Mouse (Mus musculus) liver, postnatal 0 days (tissue): ENCODE measurements around the gene Cdkl2. TPM values are rescaled to one million over a fixed set of nuclear protein-coding genes. Genes with fewer than 3 reads are reported as not detected.
A peak's percentile ranks its signal among the peaks of the same experiment; 100 is the strongest.

Experiments
- ATAC-seq: fragments of 200-750 bp; cut with Nextera tagmentation; 2 replicates; pipeline ENCODE4 v1.8.0; 2017; ENCODE audit warnings: mild to moderate bottlenecking, moderate library complexity
- DNase-seq: peaks from one replicate; pipeline ENCODE4 v3.0.0-alpha.2; 2016
- H3K27ac ChIP-seq: fragments of 300-500 bp; sonication (generic); 2 replicates; pipeline ENCODE4 v1.5.1; 2014; ENCODE audit warnings: antibody characterized with exemption, moderate library complexity, mild to moderate bottlenecking, low read depth
- H3K27me3 ChIP-seq: fragments of 300-500 bp; sonication (generic); 2 replicates; pipeline ENCODE4 v1.6.1; 2014; ENCODE audit warnings: low read length, control low read depth, mixed read lengths; ENCODE audit not compliant: insufficient read depth
- H3K36me3 ChIP-seq: fragments of 300-500 bp; sonication (generic); replicated peaks from 2 replicates; pipeline ENCODE4 v1.6.1; 2014; ENCODE audit warnings: mild to moderate bottlenecking, control low read depth, low read length, moderate library complexity, mixed read lengths; ENCODE audit not compliant: insufficient read depth
- H3K4me1 ChIP-seq: fragments of 300-500 bp; sonication (generic); 2 replicates; pipeline ENCODE4 v1.6.1; 2014; ENCODE audit warnings: antibody characterized with exemption, mild to moderate bottlenecking, control low read depth; ENCODE audit not compliant: insufficient read depth
- H3K4me2 ChIP-seq: fragments of 300-500 bp; sonication (generic); 2 replicates; pipeline ENCODE4 v1.6.1; 2014; ENCODE audit warnings: low read depth, mild to moderate bottlenecking, low read length, moderate library complexity, mixed read lengths
- H3K4me3 ChIP-seq: fragments of 300-500 bp; sonication (generic); 2 replicates; pipeline ENCODE4 v1.5.1; 2014; ENCODE audit warnings: low read depth, low read length
- H3K9ac ChIP-seq: fragments of 300-500 bp; sonication (generic); replicated peaks from 2 replicates; pipeline ENCODE4 v1.6.1; 2014; ENCODE audit warnings: mild to moderate bottlenecking, moderate library complexity
- H3K9me3 ChIP-seq: fragments of 300-500 bp; sonication (generic); 2 replicates; pipeline ENCODE4 v1.6.1; 2016; ENCODE audit warnings: mild to moderate bottlenecking, control low read depth, low read length, mixed read lengths
- CTCF ChIP-seq: sonication (generic); IDR thresholded peaks from 2 replicates; pipeline ENCODE4 v1.5.1; 2016; ENCODE audit warnings: antibody characterized with exemption, low read depth
- EP300 ChIP-seq: IDR thresholded peaks from 2 replicates; pipeline ENCODE4 v1.6.1; 2016; ENCODE audit warnings: antibody characterized with exemption, low read depth, mild to moderate bottlenecking
- WGBS: fragments of 180-500 bp; shearing (Covaris S2); extraction: QIAGEN DNeasy Blood & Tissue Kit; methylation state at CpG from one replicate; pipeline ENCODE4 v1.1.7; 2014; ENCODE audit not compliant: insufficient replicate concordance; 5-methylcytosine and 5-hydroxymethylcytosine counted together
- polyA plus RNA-seq: library from polyadenylated mRNA; unstranded; fragments of >200 nt; fragmentation: Nextera tagmentation; extraction: Ambion mirVana; gene quantifications from 2 replicates; pipeline ENCODE4 v1.2.1, GENCODE M21; 2015

The Cdkl2 gene
- polyA plus RNA-seq, 1 experiment from 2014 or later: 0.73 TPM

DNA sequence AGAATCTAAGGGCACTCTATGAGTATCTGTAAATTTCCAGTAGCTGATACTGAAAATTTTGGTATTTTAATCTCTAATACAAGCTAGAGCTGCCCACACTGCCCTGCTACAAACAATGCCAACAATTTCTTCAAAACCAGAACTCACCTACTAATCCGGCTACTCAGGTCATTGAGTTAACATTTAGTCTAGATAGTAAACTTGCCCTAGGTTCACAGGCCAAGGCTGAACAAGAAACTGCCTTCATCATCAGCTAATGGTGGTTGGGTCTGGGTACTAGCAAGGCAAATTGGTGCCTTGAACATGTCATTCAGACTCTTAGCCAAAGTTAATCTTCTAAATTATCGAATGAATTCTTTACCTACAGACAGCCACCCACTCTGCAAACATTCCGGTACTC, 37.6 kb upstream of the Cdkl2 start:
- DNase-seq (no peak), ATAC-seq (no peak)
- Histone ChIP-seq H3K36me3 (no peaks in the 10 kb centered on the region), H3K9me3 (no peaks in the 10 kb centered on the region), H3K4me2 (peak overlapping the region; percentile 95), H3K27ac (0 out of 2 replicates have a peak overlapping the region, but pooled peaks have one; percentile 1), H3K27me3 (no peaks in the 10 kb centered on the region), H3K9ac (no peak overlapping the region), H3K4me1 (peaks cover 28% of the 10 kb centered on the region), H3K4me3 (no peak overlapping the region)
- no peak for TF ChIP-seq EP300
- no peak for TF ChIP-seq CTCF
- WGBS: 55% methylated on average over 3 of the region's 3 CpGs

DNA sequence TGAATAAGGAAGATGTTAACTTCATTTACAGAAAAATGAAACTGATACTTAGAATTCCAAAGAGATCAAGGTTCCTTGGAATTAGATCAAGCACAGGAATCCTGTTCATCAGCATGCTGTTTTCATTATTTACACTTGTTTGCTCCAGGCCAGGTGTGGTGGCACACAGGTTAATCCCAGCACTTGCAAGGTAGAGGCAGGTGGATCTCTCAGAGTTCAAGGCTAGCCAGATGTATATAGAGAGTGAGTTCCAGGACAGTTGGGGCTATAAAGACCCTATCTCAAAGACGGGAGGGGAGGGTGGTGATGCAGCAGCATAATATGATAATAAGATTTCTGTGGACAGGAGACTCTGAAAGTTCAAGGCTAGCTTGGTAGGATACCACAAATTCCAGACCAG, 36.7 kb upstream of the Cdkl2 start:
- TF ChIP-seq EP300 (no peak), CTCF (no peak)
- Histone ChIP-seq H3K9me3 (no peaks in the 10 kb centered on the region), H3K27ac (no peak overlapping the region), H3K4me3 (no peak overlapping the region), H3K4me1 (peaks cover 28% of the 10 kb centered on the region), H3K36me3 (no peaks in the 10 kb centered on the region), H3K4me2 (no peak overlapping the region), H3K27me3 (no peaks in the 10 kb centered on the region), H3K9ac (no peak overlapping the region)
- no peak for ATAC-seq
- no peak for DNase-seq
- 42% methylated on average over 1 of the region's 1 CpGs for WGBS

DNA sequence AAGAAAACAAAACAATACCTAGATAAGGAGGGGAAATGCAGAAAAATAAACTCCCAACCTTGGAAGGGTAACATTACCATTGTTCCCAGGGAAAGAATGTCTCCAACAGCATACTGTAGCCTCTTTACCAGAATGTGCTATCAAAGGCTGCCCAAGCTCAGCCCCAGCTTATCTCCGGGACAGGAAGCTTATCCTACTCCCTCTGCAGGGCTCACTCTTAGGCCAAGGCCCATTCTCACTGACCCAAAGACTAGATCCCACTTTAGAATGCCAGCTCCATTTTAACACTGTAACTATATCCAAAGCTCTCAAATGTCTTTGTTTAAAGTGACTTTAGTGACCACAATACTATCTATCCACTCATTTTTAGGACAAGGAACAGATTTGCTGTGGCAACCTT, 35.6 kb upstream of the Cdkl2 start:
- no peaks in the 10 kb centered on the region for H3K27me3 ChIP-seq
- ATAC-seq: no peak
- TF ChIP-seq EP300: no peak
- no peak for TF ChIP-seq CTCF
- 21% methylated on average over 1 of the region's 1 CpGs for WGBS
- no peak for DNase-seq
- no peak overlapping the region; the same call in 1 of the 2 replicates for H3K9ac ChIP-seq
- H3K4me3 ChIP-seq: no peak overlapping the region
- H3K4me2 ChIP-seq: no peak overlapping the region
- H3K4me1 ChIP-seq: peaks cover 26% of the 10 kb centered on the region
- no peaks in the 10 kb centered on the region for H3K9me3 ChIP-seq
- no peaks in the 10 kb centered on the region for H3K36me3 ChIP-seq
- H3K27ac ChIP-seq: 0 out of 2 replicates have a peak overlapping the region, but pooled peaks have one; percentile 5

- ATAC-seq: no peak
- no peak overlapping the region for H3K27ac ChIP-seq
- no peak overlapping the region for H3K9ac ChIP-seq
- no peaks in the 10 kb centered on the region for H3K9me3 ChIP-seq
- TF ChIP-seq CTCF (no peak), EP300 (no peak)
- H3K36me3 ChIP-seq: no peaks in the 10 kb centered on the region
- no peak overlapping the region for H3K4me2 ChIP-seq
- H3K27me3 ChIP-seq: no peaks in the 10 kb centered on the region
- DNase-seq: no peak
- H3K4me1 ChIP-seq: peaks cover 21% of the 10 kb centered on the region
- no peak overlapping the region for H3K4me3 ChIP-seq
Measured at GRCm38 (mm10) chr5:92078751-92079150, 35.1 kb upstream of the Cdkl2 start.

- Histone ChIP-seq H3K27me3 (no peaks in the 10 kb centered on the region), H3K36me3 (peaks cover 3% of the 10 kb centered on the region; the same call in 1 of the 2 replicates), H3K9ac (no peak overlapping the region), H3K9me3 (no peaks in the 10 kb centered on the region), H3K4me1 (peaks cover 11% of the 10 kb centered on the region), H3K4me2 (no peak overlapping the region), H3K27ac (no peak overlapping the region), H3K4me3 (no peak overlapping the region)
- WGBS: 57% methylated on average over 1 of the region's 1 CpGs
- TF ChIP-seq CTCF: peak; percentile 36
- TF ChIP-seq EP300: no peak
- ATAC-seq: no peak
- DNase-seq: no peak
Measured at GRCm38 (mm10) chr5:92076273-92076672, 32.6 kb upstream of the Cdkl2 start.

GRCm38 (mm10) chr5:92074061-92074460, 30.4 kb upstream of the Cdkl2 start:
- no peak for DNase-seq
- Histone ChIP-seq H3K4me3 (no peak overlapping the region), H3K4me2 (no peak overlapping the region), H3K36me3 (peaks cover 3% of the 10 kb centered on the region; the same call in 1 of the 2 replicates), H3K27me3 (no peaks in the 10 kb centered on the region), H3K4me1 (peaks cover under 1% of the 10 kb centered on the region; the same call in 1 of the 2 replicates), H3K9me3 (no peaks in the 10 kb centered on the region), H3K27ac (no peak overlapping the region), H3K9ac (no peak overlapping the region)
- TF ChIP-seq CTCF: no peak
- no peak for TF ChIP-seq EP300
- peak; percentile 50; the same call in 1 of the 2 replicates for ATAC-seq
- WGBS: 66% methylated on average over 14 of the region's 14 CpGs

DNA sequence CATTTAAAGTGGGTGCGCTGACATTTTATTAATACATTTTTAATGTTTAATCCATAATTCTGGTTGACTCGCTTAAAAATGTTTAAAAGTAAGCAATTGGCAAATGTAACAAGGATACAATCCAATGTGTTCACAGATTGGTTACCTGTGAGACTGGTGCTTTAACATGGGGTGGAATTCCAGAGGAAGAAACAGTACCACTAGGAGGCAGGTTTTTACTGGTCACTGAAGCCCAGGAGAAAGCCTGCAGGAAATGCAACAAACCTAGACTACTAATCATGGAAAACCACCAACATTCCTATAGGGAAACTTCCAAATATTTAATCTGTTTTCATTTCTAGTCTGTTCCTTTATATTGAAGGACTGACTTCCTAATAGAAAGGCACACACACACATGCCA, 19.5 kb upstream of the Cdkl2 start:
- peaks cover 48% of the 10 kb centered on the region for H3K36me3 ChIP-seq
- no peak overlapping the region for H3K9ac ChIP-seq
- H3K27ac ChIP-seq: no peak overlapping the region
- 88% methylated on average over 2 of the region's 2 CpGs for WGBS
- TF ChIP-seq EP300 (no peak), CTCF (peak; percentile 32)
- no peaks in the 10 kb centered on the region for H3K9me3 ChIP-seq
- ATAC-seq (no peak), DNase-seq (no peak)
- H3K4me2 ChIP-seq: no peak overlapping the region
- no peak overlapping the region for H3K4me3 ChIP-seq
- no peaks in the 10 kb centered on the region for H3K4me1 ChIP-seq
- no peaks in the 10 kb centered on the region for H3K27me3 ChIP-seq
